Mouse (Mus musculus) midbrain, embryonic 12.5 days (tissue): ENCODE measurements around the gene Pex7. TPM values are rescaled to one million over a fixed set of nuclear protein-coding genes. Genes with fewer than 3 reads are reported as not detected.

ENCODE experiments used
- ATAC-seq: fragments of 200-750 bp; cut with Nextera tagmentation; 2 replicates; pipeline ENCODE4 v1.8.0; 2017; ENCODE audit warnings: low read depth, moderate TSS enrichment, moderate library complexity; ENCODE audit not compliant: low FRiP score
- H3K27ac ChIP-seq: fragments of 300-500 bp; sonication (generic); replicated peaks from 2 replicates; pipeline ENCODE4 v1.5.1; 2016; ENCODE audit warnings: mild to moderate bottlenecking
- H3K27me3 ChIP-seq: fragments of 300-500 bp; sonication (generic); 2 replicates; pipeline ENCODE4 v1.6.1; 2016; ENCODE audit warnings: mild to moderate bottlenecking
- H3K36me3 ChIP-seq: fragments of 300-500 bp; sonication (generic); 2 replicates; pipeline ENCODE4 v1.6.1; 2016
- H3K4me1 ChIP-seq: fragments of 300-500 bp; sonication (generic); 2 replicates; pipeline ENCODE4 v1.6.1; 2016
- H3K4me2 ChIP-seq: fragments of 300-500 bp; sonication (generic); replicated peaks from 2 replicates; pipeline ENCODE4 v1.6.1; 2016; ENCODE audit warnings: mild to moderate bottlenecking, moderate library complexity
- H3K4me3 ChIP-seq: fragments of 300-500 bp; sonication (generic); 2 replicates; pipeline ENCODE4 v1.5.1; 2016; ENCODE audit warnings: mild to moderate bottlenecking
- H3K9ac ChIP-seq: fragments of 300-500 bp; sonication (generic); replicated peaks from 2 replicates; pipeline ENCODE4 v1.6.1; 2016; ENCODE audit warnings: mild to moderate bottlenecking, moderate library complexity
- H3K9me3 ChIP-seq: fragments of 300-500 bp; sonication (generic); 2 replicates; pipeline ENCODE4 v1.6.1; 2016; ENCODE audit warnings: mild to moderate bottlenecking
- WGBS: fragments of 180-500 bp; shearing (Covaris S2); methylation state at CpG from one replicate; pipeline ENCODE4 v1.1.7; 2016; 5-methylcytosine and 5-hydroxymethylcytosine counted together
- polyA plus RNA-seq: library from polyadenylated mRNA; unstranded; fragments of >200 nt; fragmentation: Nextera tagmentation; extraction: Ambion mirVana; gene quantifications from 2 replicates; pipeline ENCODE4 v1.2.1, GENCODE M21; 2016

Pex7 gene
- polyA plus RNA-seq, 1 experiment from 2014 or later: 29.8 TPM

DNA sequence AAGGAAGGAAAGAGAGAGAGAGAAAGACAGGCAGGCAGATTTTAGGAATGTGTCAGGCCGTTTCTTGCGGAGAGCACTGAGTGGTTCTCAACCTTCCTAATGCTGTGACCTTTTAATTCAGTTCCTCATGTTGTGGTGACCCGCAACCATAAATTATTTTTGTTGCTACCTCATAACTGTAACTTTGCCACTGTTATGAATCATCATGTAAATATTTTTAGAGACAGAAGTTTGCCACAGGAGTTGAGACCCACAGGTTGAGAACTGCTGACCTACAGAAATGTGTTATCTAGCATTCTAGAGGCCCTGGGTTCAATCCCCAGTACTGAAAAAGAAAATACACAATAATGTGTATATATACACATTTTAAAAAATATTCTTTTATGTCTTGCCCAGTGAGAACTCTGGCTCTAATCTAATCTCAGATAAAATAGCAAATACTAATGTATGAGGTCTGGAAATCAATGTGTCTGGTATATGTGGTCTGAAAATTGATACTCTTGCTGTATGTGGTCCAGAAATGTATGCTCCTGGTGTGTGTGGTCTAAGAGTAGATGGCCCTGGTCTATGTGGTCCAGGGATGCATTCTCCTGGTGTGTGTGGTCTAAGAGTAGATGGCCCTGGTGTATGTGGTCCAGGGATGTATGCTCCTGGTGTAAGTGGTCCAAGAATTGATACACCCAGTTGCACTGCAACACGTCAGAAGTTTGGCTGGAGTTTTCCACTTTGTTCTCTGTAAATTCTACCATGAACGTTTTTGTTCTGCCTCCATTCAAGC lies 76.2 kb downstream of the Pex7 start:
- ATAC-seq: no peak
- peaks cover 6% of the 10 kb centered on the region; the same call in 1 of the 2 replicates for H3K4me1 ChIP-seq
- no peaks in the 10 kb centered on the region for H3K9me3 ChIP-seq
- WGBS: 90% methylated on average over 5 of the region's 5 CpGs
- H3K9ac ChIP-seq: no peak overlapping the region
- H3K36me3 ChIP-seq: no peaks in the 10 kb centered on the region
- H3K4me3 ChIP-seq: no peak overlapping the region
- no peaks in the 10 kb centered on the region for H3K27me3 ChIP-seq
- no peak overlapping the region for H3K4me2 ChIP-seq
- no peak overlapping the region for H3K27ac ChIP-seq

GRCm38 (mm10) chr10:19820986-19821385 lies 86.5 kb downstream of the Pex7 start:
- Histone ChIP-seq H3K4me2 (no peak overlapping the region), H3K27me3 (no peaks in the 10 kb centered on the region), H3K4me3 (no peak overlapping the region), H3K9me3 (no peaks in the 10 kb centered on the region), H3K9ac (no peak overlapping the region), H3K4me1 (no peaks in the 10 kb centered on the region; the same call in 1 of the 2 replicates), H3K27ac (no peak overlapping the region), H3K36me3 (no peaks in the 10 kb centered on the region)
- no peak for ATAC-seq
- WGBS: 44% methylated on average over 3 of the region's 3 CpGs

DNA sequence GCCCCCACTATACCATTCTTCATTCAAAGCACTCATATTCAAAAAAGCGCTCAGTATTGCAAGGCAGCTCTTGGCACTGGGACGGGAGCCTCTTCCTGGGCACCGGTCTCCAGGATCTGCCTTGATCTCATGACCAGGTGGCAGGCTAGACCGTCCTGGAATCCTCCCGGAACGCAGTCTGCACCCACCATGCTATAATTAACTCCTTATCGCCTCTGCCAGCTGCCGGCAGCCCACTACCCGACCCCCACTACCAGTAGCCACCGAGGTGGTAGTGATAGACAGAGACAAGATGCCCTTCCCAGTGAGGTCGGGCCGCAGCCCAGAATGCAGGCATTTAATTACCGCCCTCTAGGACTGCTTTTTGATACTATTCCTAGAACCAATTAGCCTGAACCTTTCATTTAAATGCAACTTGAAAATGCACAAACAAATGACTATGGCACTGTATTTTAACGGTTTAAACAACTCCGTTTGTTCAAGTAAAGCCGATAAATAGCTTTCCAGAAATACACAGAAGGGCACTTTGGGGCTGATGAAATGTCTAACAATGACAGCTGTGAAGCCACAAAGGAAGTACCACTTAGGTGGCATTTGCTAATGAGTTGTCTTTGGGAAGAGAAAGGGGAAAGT lies 88.7 kb downstream of the Pex7 start:
- no peaks in the 10 kb centered on the region for H3K9me3 ChIP-seq
- H3K9ac ChIP-seq: no peak overlapping the region
- no peak overlapping the region for H3K4me3 ChIP-seq
- H3K27me3 ChIP-seq: 0 out of 2 replicates have a peak, but pooled peaks cover 5% of the 10 kb centered on the region
- H3K4me1 ChIP-seq: peaks cover 4% of the 10 kb centered on the region; the same call in 1 of the 2 replicates
- no peak for ATAC-seq
- no peak overlapping the region for H3K4me2 ChIP-seq
- H3K27ac ChIP-seq: no peak overlapping the region
- no peaks in the 10 kb centered on the region for H3K36me3 ChIP-seq
- 61% methylated on average over 16 of the region's 16 CpGs for whole genome bisulfite sequencing

DNA sequence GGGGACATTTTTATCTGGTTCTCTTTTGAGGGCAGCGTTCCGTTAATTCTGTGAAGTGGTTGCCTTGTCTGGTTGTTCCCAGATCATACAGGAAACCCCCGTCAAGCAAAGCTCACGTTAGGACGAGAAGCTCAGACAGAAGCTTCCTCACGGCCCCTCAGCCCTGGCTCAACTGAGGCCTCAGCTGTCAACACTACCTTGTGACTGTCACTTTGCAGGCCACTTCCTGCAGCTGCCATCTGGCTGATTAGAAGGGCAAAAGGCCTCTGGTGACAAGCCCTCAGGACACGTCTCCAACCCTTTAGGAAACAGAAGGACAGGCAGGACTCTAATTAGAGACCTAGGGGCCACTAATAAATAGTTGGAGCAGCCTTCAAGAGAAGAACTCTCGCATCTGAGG lies 92.1 kb downstream of the Pex7 start:
- H3K4me3 ChIP-seq: no peak overlapping the region
- no peak overlapping the region for H3K27ac ChIP-seq
- H3K9me3 ChIP-seq: no peaks in the 10 kb centered on the region
- H3K27me3 ChIP-seq: 0 out of 2 replicates have a peak, but pooled peaks cover 5% of the 10 kb centered on the region
- WGBS: 61% methylated on average over 8 of the region's 8 CpGs
- H3K4me1 ChIP-seq: peaks cover 4% of the 10 kb centered on the region; the same call in 1 of the 2 replicates
- H3K9ac ChIP-seq: no peak overlapping the region
- no peaks in the 10 kb centered on the region for H3K36me3 ChIP-seq
- H3K4me2 ChIP-seq: no peak overlapping the region
- no peak for ATAC-seq

DNA sequence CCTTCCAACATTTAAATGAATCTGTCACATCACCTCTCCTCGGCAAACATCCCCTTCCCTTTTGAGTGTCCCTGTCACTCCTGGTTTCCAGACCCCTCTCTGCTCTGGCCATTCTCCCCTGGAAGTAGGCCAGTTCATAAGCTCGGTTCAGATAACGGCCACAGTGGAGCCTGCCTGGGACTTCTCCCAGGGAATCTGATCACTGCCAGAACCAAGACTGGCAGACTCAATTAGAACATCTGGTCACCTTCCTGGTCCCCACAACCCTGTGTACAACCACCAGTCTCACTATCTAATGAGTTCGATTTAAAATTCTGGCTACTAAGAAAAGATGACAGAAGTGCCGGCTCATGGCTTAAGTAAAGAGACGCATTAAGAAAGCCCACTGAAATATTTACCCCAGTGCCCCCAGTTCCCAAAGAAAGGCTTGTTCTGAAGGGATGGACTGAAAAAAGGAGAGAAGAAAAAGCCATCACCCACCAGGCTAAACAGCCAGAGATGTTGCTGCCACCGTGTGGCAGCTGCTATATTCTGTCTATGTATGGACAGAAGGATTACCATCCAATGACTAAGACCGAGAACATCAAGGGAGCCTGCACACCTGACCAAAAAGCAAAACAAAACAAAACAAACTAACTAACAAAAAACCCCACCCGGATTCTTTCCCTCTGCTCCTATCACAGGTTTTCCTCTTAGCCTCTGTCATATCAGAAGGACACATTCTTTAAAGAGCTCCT lies 95.9 kb downstream of the Pex7 start:
- H3K9ac ChIP-seq: no peak overlapping the region
- no peak for ATAC-seq
- no peak overlapping the region for H3K27ac ChIP-seq
- no peaks in the 10 kb centered on the region for H3K9me3 ChIP-seq
- H3K27me3 ChIP-seq: 0 out of 2 replicates have a peak, but pooled peaks cover 5% of the 10 kb centered on the region
- no peak overlapping the region for H3K4me2 ChIP-seq
- no peaks in the 10 kb centered on the region for H3K36me3 ChIP-seq
- 62% methylated on average over 9 of the region's 9 CpGs for WGBS
- H3K4me3 ChIP-seq: no peak overlapping the region
- peaks cover 4% of the 10 kb centered on the region; the same call in 1 of the 2 replicates for H3K4me1 ChIP-seq

- Histone ChIP-seq H3K36me3 (no peaks in the 10 kb centered on the region), H3K9me3 (no peaks in the 10 kb centered on the region), H3K4me1 (no peaks in the 10 kb centered on the region), H3K4me2 (no peak overlapping the region), H3K27me3 (no peaks in the 10 kb centered on the region), H3K4me3 (no peak overlapping the region), H3K27ac (no peak overlapping the region), H3K9ac (no peak overlapping the region)
- 94% methylated on average over 7 of the region's 7 CpGs for WGBS
- no peak for ATAC-seq
Measured at GRCm38 (mm10) chr10:19804763-19805162, 102.7 kb downstream of the Pex7 start.

Other genes starting within 250 kb of the Pex7 start
- gene Il20ra, start 195.1 kb downstream of the Pex7 start, polyA plus RNA-seq: 0.10 TPM in 1 of 2 replicates, not detected in the other
- 0.63 and 0.64 TPM in 2 replicates for gene Slc35d3, start 56.2 kb downstream of the Pex7 start, polyA plus RNA-seq
- 0.48 and 0.82 TPM in 2 replicates for gene Map3k5, start 26.8 kb upstream of the Pex7 start, polyA plus RNA-seq
- gene Map7, start 240.8 kb upstream of the Pex7 start, polyA plus RNA-seq: 4.5 and 5.5 TPM in 2 replicates